7 mouse cellular contexts compared by ENCODE assay signal in the genomic region with DNA sequence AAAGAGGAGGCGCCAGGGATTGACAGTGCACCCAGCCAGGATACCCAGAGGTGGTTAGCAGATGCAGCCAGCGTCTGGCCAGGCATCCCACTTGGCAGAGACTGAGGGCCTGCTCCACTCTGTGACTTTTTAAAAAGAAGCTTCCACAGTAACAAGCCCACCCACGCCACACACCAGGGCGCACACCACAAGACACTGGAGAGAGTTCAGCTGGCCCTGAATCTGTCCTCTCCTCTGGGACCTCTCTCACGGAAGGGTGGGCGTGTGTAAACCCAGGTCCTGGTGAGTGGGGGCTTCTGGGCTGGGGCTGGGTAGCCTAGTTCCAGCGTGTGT. TPM values are rescaled to one million over a fixed set of nuclear protein-coding genes. Genes with fewer than 3 reads are reported as not detected.
A peak's percentile ranks its signal among the peaks of the same experiment; 100 is the strongest.
DNase-seq lines count a peak whose midpoint lies in the region; ATAC-seq lines count a peak whose summit lies in the region.

No protein-coding gene starts in this region.

- H3K9me3 ChIP-seq in neural tube, embryonic 11.5 days (ENCODE audit: control insufficient read depth, low read length): no peaks in the 10 kb centered on the region
- H3K9me3 ChIP-seq in forebrain, embryonic 15.5 days: no peaks in the 10 kb centered on the region
- no peaks in the 10 kb centered on the region for H3K9me3 ChIP-seq in liver, embryonic 12.5 days (replicated peaks)
- no peaks in the 10 kb centered on the region for H3K9me3 ChIP-seq in stomach, embryonic 15.5 days

- H3K4me2 ChIP-seq in neural tube, embryonic 11.5 days (ENCODE audit: low read depth): peak overlapping the region; percentile 69
- peak overlapping the region; percentile 56 for H3K4me2 ChIP-seq in forebrain, embryonic 15.5 days (replicated peaks)
- peak overlapping the region; percentile 69 for H3K4me2 ChIP-seq in liver, embryonic 12.5 days
- H3K4me2 ChIP-seq in stomach, embryonic 15.5 days: peak overlapping the region; percentile 81

- intact Hi-C loops in gastrocnemius, postnatal 14 days (cut with DNase I; ENCODE audit: low total_unique reads): no loop called here

- no peaks in the 10 kb centered on the region for H3K27me3 ChIP-seq in neural tube, embryonic 11.5 days (ENCODE audit: control insufficient read depth, insufficient read depth, low read length)
- no peaks in the 10 kb centered on the region for H3K27me3 ChIP-seq in forebrain, embryonic 15.5 days
- peaks cover 28% of the 10 kb centered on the region for H3K27me3 ChIP-seq in liver, embryonic 12.5 days (replicated peaks)
- no peaks in the 10 kb centered on the region for H3K27me3 ChIP-seq in stomach, embryonic 15.5 days (replicated peaks)

- H3K27ac ChIP-seq in neural tube, embryonic 11.5 days (ENCODE audit: low read depth, low read length): no peak overlapping the region
- no peak overlapping the region for H3K27ac ChIP-seq in forebrain, embryonic 15.5 days (replicated peaks)
- peak overlapping the region; percentile 71; the same call in 1 of the 2 replicates for H3K27ac ChIP-seq in liver, embryonic 12.5 days
- H3K27ac ChIP-seq in stomach, embryonic 15.5 days: peak overlapping the region; percentile 68

- no peaks in the 10 kb centered on the region for H3K36me3 ChIP-seq in neural tube, embryonic 11.5 days (ENCODE audit: control insufficient read depth, insufficient read depth, low read length)
- no peaks in the 10 kb centered on the region for H3K36me3 ChIP-seq in forebrain, embryonic 15.5 days
- H3K36me3 ChIP-seq in liver, embryonic 12.5 days: peaks cover 12% of the 10 kb centered on the region
- 0 out of 2 replicates have a peak, but pooled peaks cover 8% of the 10 kb centered on the region for H3K36me3 ChIP-seq in stomach, embryonic 15.5 days

- no peak; the same call in none of the 2 replicates for ATAC-seq in neural tube, embryonic 11.5 days (ENCODE audit: insufficient read depth, low FRiP score, low TSS enrichment)
- ATAC-seq in forebrain, embryonic 15.5 days (replicated peaks): peak; percentile 23; the same call in 1 of the 2 replicates
- ATAC-seq in liver, embryonic 12.5 days: peak; percentile 6
- ATAC-seq in stomach, embryonic 15.5 days (ENCODE audit: insufficient read depth, low FRiP score, low read depth): peak; percentile 9; the same call in 1 of the 2 replicates

- peaks cover 5% of the 10 kb centered on the region; the same call in 1 of the 2 replicates for H3K4me1 ChIP-seq in neural tube, embryonic 11.5 days (ENCODE audit: control insufficient read depth, insufficient read depth, low read length)
- peaks cover 16% of the 10 kb centered on the region for H3K4me1 ChIP-seq in forebrain, embryonic 15.5 days
- peaks cover 27% of the 10 kb centered on the region for H3K4me1 ChIP-seq in liver, embryonic 12.5 days
- peaks cover 19% of the 10 kb centered on the region for H3K4me1 ChIP-seq in stomach, embryonic 15.5 days

- no peak overlapping the region; the same call in 1 of the 2 replicates for H3K4me3 ChIP-seq in neural tube, embryonic 11.5 days (ENCODE audit: low read depth, low read length)
- peak overlapping the region; percentile 36 for H3K4me3 ChIP-seq in forebrain, embryonic 15.5 days
- peak overlapping the region; percentile 53 for H3K4me3 ChIP-seq in liver, embryonic 12.5 days
- H3K4me3 ChIP-seq in stomach, embryonic 15.5 days (replicated peaks): peak overlapping the region; percentile 66

- WGBS in neural tube, embryonic 11.5 days: 62% methylated on average over 7 of the region's 7 CpGs
- 63% methylated on average over 7 of the region's 7 CpGs for WGBS in forebrain, embryonic 15.5 days
- WGBS in liver, embryonic 12.5 days (ENCODE audit: insufficient replicate concordance): 47% methylated on average over 7 of the region's 7 CpGs
- 54% methylated on average over 7 of the region's 7 CpGs for WGBS in stomach, embryonic 15.5 days

- H3K9ac ChIP-seq in neural tube, embryonic 11.5 days (ENCODE audit: low read length): peak overlapping the region; percentile 82
- peak overlapping the region; percentile 50 for H3K9ac ChIP-seq in forebrain, embryonic 15.5 days (replicated peaks)
- H3K9ac ChIP-seq in liver, embryonic 12.5 days: 0 out of 2 replicates have a peak overlapping the region, but pooled peaks have one; percentile 60
- peak overlapping the region; percentile 89 for H3K9ac ChIP-seq in stomach, embryonic 15.5 days

- no peak for DNase-seq in neural tube, embryonic 11.5 days (ENCODE audit: low spot score)
- DNase-seq in neural tube, embryonic 10.5 days (ENCODE audit: extremely low spot score, low spot score): no peak
- no peak for DNase-seq in gastrocnemius, postnatal 14 days
- DNase-seq in layer of hippocampus, postnatal 36 days: no peak

RNA-seq across cellular contexts. Expression of a gene that starts 0.5 kb away (rescaled TPM):
- polyA plus RNA-seq in neural tube, embryonic 11.5 days (2014; fragmentation: Nextera tagmentation; extraction: Ambion mirVana): 18.8 and 19.2 TPM in 2 replicates
- polyA plus RNA-seq in forebrain, embryonic 15.5 days (2015; fragmentation: Nextera tagmentation; extraction: Ambion mirVana): 10.8 and 11.5 TPM in 2 replicates
- 19.2 and 22.9 TPM in 2 replicates for polyA plus RNA-seq in liver, embryonic 12.5 days (2016; fragmentation: Nextera tagmentation; extraction: Ambion mirVana)
- polyA plus RNA-seq in stomach, embryonic 15.5 days (2015; fragmentation: Nextera tagmentation; extraction: Ambion mirVana): 62.7 and 64.5 TPM in 2 replicates
- total RNA-seq in gastrocnemius, postnatal 14 days (2021): 10 to 100 TPM; 24.8 to 26.3 TPM
- total RNA-seq in layer of hippocampus, postnatal 36 days (2021): 1 to 10 TPM; 6.9 to 7.0 TPM

RNA-seq across cellular contexts. Expression of a gene that starts 6.3 kb away (rescaled TPM):
- polyA plus RNA-seq in neural tube, embryonic 11.5 days (2014; fragmentation: Nextera tagmentation; extraction: Ambion mirVana): 0.55 and 0.80 TPM in 2 replicates
- 0.20 and 0.25 TPM in 2 replicates for polyA plus RNA-seq in forebrain, embryonic 15.5 days (2015; fragmentation: Nextera tagmentation; extraction: Ambion mirVana)
- polyA plus RNA-seq in liver, embryonic 12.5 days (2016; fragmentation: Nextera tagmentation; extraction: Ambion mirVana): 0.23 and 0.50 TPM in 2 replicates
- 3.1 and 3.8 TPM in 2 replicates for polyA plus RNA-seq in stomach, embryonic 15.5 days (2015; fragmentation: Nextera tagmentation; extraction: Ambion mirVana)
- total RNA-seq in gastrocnemius, postnatal 14 days (2021): under 1 TPM; 0.22 to 0.27 TPM
- 1 to 10 TPM; 4.1 to 4.3 TPM for total RNA-seq in layer of hippocampus, postnatal 36 days (2021)

RNA-seq across cellular contexts. Expression of a gene that starts 28.4 kb away (rescaled TPM):
- 0.15 TPM in 1 of 2 replicates, not detected in the other for polyA plus RNA-seq in neural tube, embryonic 11.5 days (2014; fragmentation: Nextera tagmentation; extraction: Ambion mirVana)
- polyA plus RNA-seq in forebrain, embryonic 15.5 days (2015; fragmentation: Nextera tagmentation; extraction: Ambion mirVana): not detected in 2 replicates
- not detected in 2 replicates for polyA plus RNA-seq in liver, embryonic 12.5 days (2016; fragmentation: Nextera tagmentation; extraction: Ambion mirVana)
- polyA plus RNA-seq in stomach, embryonic 15.5 days (2015; fragmentation: Nextera tagmentation; extraction: Ambion mirVana): 0.12 TPM in 2 replicates
- total RNA-seq in gastrocnemius, postnatal 14 days (2021): not detected
- total RNA-seq in layer of hippocampus, postnatal 36 days (2021): not detected

RNA-seq across cellular contexts. Expression of a gene that starts 35.0 kb away (rescaled TPM):
- 27.4 TPM in 2 replicates for polyA plus RNA-seq in neural tube, embryonic 11.5 days (2014; fragmentation: Nextera tagmentation; extraction: Ambion mirVana)
- 11.3 and 13.0 TPM in 2 replicates for polyA plus RNA-seq in forebrain, embryonic 15.5 days (2015; fragmentation: Nextera tagmentation; extraction: Ambion mirVana)
- polyA plus RNA-seq in liver, embryonic 12.5 days (2016; fragmentation: Nextera tagmentation; extraction: Ambion mirVana): 23.0 and 23.4 TPM in 2 replicates
- 67.6 and 69.5 TPM in 2 replicates for polyA plus RNA-seq in stomach, embryonic 15.5 days (2015; fragmentation: Nextera tagmentation; extraction: Ambion mirVana)
- 10 to 100 TPM; 42.1 to 42.3 TPM for total RNA-seq in gastrocnemius, postnatal 14 days (2021)
- 10 to 100 TPM in 1 of 2 experiments, 1 to 10 TPM in 1; 9.9 to 12.6 TPM for total RNA-seq in layer of hippocampus, postnatal 36 days (2021)

Comparison
In these comparisons a context has a peak if more than half of its experiments do, and no peak if none do; other contexts are left out.
1. H3K27ac ChIP-seq: peak in liver, embryonic 12.5 days (single experiment) and stomach, embryonic 15.5 days (single experiment); none in neural tube, embryonic 11.5 days (single experiment) and forebrain, embryonic 15.5 days (single experiment).
2. Peak in every context shown above with its lines, with median percentiles within 50 percentile points of each other: H3K4me2 ChIP-seq and H3K9ac ChIP-seq.